Mouse (Mus musculus) lung, embryonic 14.5 days (tissue): ENCODE data around the gene Hoga1. TPM values are rescaled to one million over a fixed set of nuclear protein-coding genes. Genes with fewer than 3 reads are reported as not detected.

ENCODE experiments used
- ATAC-seq: fragments of 200-750 bp; cut with Nextera tagmentation; 2 replicates; pipeline ENCODE4 v1.8.0; 2017; ENCODE audit warnings: mild to moderate bottlenecking, moderate TSS enrichment, moderate library complexity; ENCODE audit not compliant: insufficient read depth
- DNase-seq: peaks from one replicate; pipeline ENCODE4 v3.0.0-alpha.2; 2015
- H3K27ac ChIP-seq: fragments of 300-500 bp; sonication (generic); 2 replicates; pipeline ENCODE4 v1.5.1; 2014; ENCODE audit warnings: low read depth, mild to moderate bottlenecking, moderate library complexity
- H3K27me3 ChIP-seq: fragments of 300-500 bp; sonication (generic); 2 replicates; pipeline ENCODE4 v1.6.1; 2014; ENCODE audit warnings: low read length, control low read depth; ENCODE audit not compliant: insufficient read depth
- H3K36me3 ChIP-seq: fragments of 300-500 bp; sonication (generic); 2 replicates; pipeline ENCODE4 v1.6.1; 2014; ENCODE audit warnings: control low read depth; ENCODE audit not compliant: insufficient read depth
- H3K4me1 ChIP-seq: fragments of 300-500 bp; sonication (generic); 2 replicates; pipeline ENCODE4 v1.6.1; 2014; ENCODE audit warnings: antibody characterized with exemption, control low read depth; ENCODE audit not compliant: insufficient read depth
- H3K4me2 ChIP-seq: fragments of 300-500 bp; sonication (generic); 2 replicates; pipeline ENCODE4 v1.6.1; 2014; ENCODE audit warnings: mild to moderate bottlenecking
- H3K4me3 ChIP-seq: fragments of 300-500 bp; sonication (generic); 2 replicates; pipeline ENCODE4 v1.5.1; 2014; ENCODE audit warnings: low read depth, low read length
- H3K9ac ChIP-seq: fragments of 300-500 bp; sonication (generic); 2 replicates; pipeline ENCODE4 v1.6.1; 2014
- H3K9me3 ChIP-seq: fragments of 300-500 bp; sonication (generic); 2 replicates; pipeline ENCODE4 v1.6.1; 2016; ENCODE audit warnings: low read depth, low read length, control low read depth
- CTCF ChIP-seq: IDR thresholded peaks from 2 replicates; pipeline ENCODE4 v1.5.1; 2016; ENCODE audit warnings: antibody characterized with exemption, low read depth
- WGBS: fragments of 180-500 bp; shearing (Covaris S2); extraction: QIAGEN DNeasy Blood & Tissue Kit; methylation state at CpG from one replicate; pipeline ENCODE4 v1.1.7; 2014; 5-methylcytosine and 5-hydroxymethylcytosine counted together
- polyA plus RNA-seq: library from polyadenylated mRNA; unstranded; fragments of >200 nt; fragmentation: Nextera tagmentation; extraction: Ambion mirVana; gene quantifications from 2 replicates; pipeline ENCODE4 v1.2.1, GENCODE M21; 2014

Hoga1 gene
- polyA plus RNA-seq, 1 experiment from 2014 or later: 1.2 TPM

GRCm38 (mm10) chr19:42069241-42069525 lies 23.8 kb downstream of the Hoga1 start:
- Histone ChIP-seq H3K27ac (no peak overlapping the region), H3K27me3 (no peaks in the 10 kb centered on the region), H3K9me3 (no peaks in the 10 kb centered on the region), H3K9ac (no peak overlapping the region), H3K4me3 (no peak overlapping the region), H3K4me1 (no peaks in the 10 kb centered on the region), H3K4me2 (no peak overlapping the region), H3K36me3 (no peaks in the 10 kb centered on the region)
- WGBS: 52% methylated on average over 6 of the region's 6 CpGs
- peak; percentile 62 for DNase-seq
- no peak for ATAC-seq
- TF ChIP-seq CTCF: peak; percentile 65

- Histone ChIP-seq H3K9ac (no peak overlapping the region), H3K4me1 (no peaks in the 10 kb centered on the region), H3K9me3 (no peaks in the 10 kb centered on the region), H3K27me3 (no peaks in the 10 kb centered on the region), H3K4me3 (no peak overlapping the region), H3K36me3 (peaks cover 9% of the 10 kb centered on the region; the same call in 1 of the 2 replicates), H3K4me2 (no peak overlapping the region), H3K27ac (no peak overlapping the region)
- WGBS: 61% methylated on average over 7 of the region's 7 CpGs
- DNase-seq (peak; percentile 59), ATAC-seq (no peak)
- TF ChIP-seq CTCF: peak; percentile 47
Measured at GRCm38 (mm10) chr19:42071221-42071620, 25.8 kb downstream of the Hoga1 start.

DNA sequence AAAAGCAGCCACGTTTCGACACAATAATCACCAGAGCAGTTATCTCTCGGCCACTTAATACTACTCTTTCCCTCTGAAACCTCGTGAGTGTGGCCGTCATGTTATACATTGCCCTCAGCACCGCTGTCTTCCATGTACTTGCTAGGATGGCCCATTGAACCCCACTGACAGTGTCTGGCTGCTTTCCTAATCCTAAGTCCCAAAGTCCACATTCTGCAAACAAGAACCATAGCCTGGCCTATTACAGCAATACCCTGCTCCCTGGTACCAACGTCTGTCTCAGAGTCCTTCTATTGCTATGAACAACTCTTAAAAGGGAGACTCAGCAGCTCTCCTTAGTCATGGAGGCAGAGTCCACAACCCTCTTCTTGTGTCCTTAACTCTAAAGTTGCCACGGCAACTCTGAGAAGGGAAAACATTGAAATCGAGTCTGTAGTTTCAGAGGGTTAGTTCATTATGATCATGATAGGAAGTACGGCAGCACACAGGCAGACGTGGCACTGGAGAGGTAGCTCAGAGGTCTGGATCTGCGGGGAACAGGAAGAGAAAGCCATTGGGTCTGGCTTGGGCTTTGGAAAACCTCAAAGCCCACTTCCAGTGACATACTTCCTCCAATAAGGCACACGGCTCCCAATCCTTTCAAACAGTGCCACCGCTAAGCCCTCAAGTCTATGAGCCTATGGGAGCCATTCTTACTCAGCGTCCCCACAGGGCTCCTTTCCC lies 26.6 kb downstream of the Hoga1 start:
- H3K9ac ChIP-seq: no peak overlapping the region

GRCm38 (mm10) chr19:42072802-42073201 lies 27.4 kb downstream of the Hoga1 start:
- DNase-seq (no peak), ATAC-seq (no peak)
- peak; percentile 20; the same call in 1 of the 2 replicates for TF ChIP-seq CTCF
- no peaks in the 10 kb centered on the region for H3K27me3 ChIP-seq
- no peak overlapping the region for H3K27ac ChIP-seq
- no peak overlapping the region for H3K4me3 ChIP-seq
- peaks cover 13% of the 10 kb centered on the region for H3K36me3 ChIP-seq
- H3K9ac ChIP-seq: no peak overlapping the region
- no peaks in the 10 kb centered on the region for H3K4me1 ChIP-seq
- H3K4me2 ChIP-seq: no peak overlapping the region
- 73% methylated on average over 7 of the region's 7 CpGs for WGBS
- no peaks in the 10 kb centered on the region for H3K9me3 ChIP-seq

More for the DNA sequence above, 26.6 kb downstream of the Hoga1 start:
- Histone ChIP-seq H3K4me2 (no peak overlapping the region), H3K9me3 (no peaks in the 10 kb centered on the region), H3K27ac (no peak overlapping the region), H3K4me3 (no peak overlapping the region), H3K27me3 (no peaks in the 10 kb centered on the region), H3K36me3 (peaks cover 13% of the 10 kb centered on the region), H3K4me1 (no peaks in the 10 kb centered on the region)
- WGBS: 74% methylated on average over 15 of the region's 15 CpGs
- no peak for ATAC-seq
- DNase-seq: no peak
- no peak for TF ChIP-seq CTCF

GRCm38 (mm10) chr19:42075051-42075450 lies 29.6 kb downstream of the Hoga1 start:
- Histone ChIP-seq H3K27me3 (no peaks in the 10 kb centered on the region), H3K9ac (no peak overlapping the region), H3K4me3 (no peak overlapping the region), H3K27ac (no peak overlapping the region), H3K4me2 (no peak overlapping the region), H3K4me1 (no peaks in the 10 kb centered on the region), H3K9me3 (no peaks in the 10 kb centered on the region), H3K36me3 (peaks cover 13% of the 10 kb centered on the region)
- no peak for ATAC-seq
- TF ChIP-seq CTCF: no peak
- WGBS: 84% methylated on average over 2 of the region's 2 CpGs
- DNase-seq: no peak

DNA sequence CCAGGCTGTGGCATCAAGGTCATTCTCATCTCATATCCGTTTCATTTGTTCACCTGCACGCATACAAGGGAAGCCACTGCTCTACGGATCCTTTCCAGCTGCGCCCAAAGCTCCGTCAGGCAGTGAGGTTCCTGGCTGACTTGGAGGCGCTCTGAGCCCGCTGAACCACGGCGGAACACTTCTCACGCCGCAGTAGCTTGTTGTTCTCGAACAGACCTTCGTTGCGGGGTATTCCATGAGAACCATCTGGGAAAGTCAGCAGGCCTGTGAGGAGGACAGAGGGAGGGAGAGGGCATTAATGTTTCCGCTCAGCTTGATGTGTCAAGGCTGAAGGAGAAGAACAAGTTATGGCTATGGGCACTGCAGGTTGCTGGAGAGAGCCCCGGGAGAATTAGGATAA lies 30.6 kb downstream of the Hoga1 start:
- ATAC-seq: no peak
- H3K36me3 ChIP-seq: peaks cover 13% of the 10 kb centered on the region
- no peaks in the 10 kb centered on the region for H3K4me1 ChIP-seq
- no peak overlapping the region for H3K4me2 ChIP-seq
- H3K9me3 ChIP-seq: no peaks in the 10 kb centered on the region
- no peak for TF ChIP-seq CTCF
- H3K27me3 ChIP-seq: no peaks in the 10 kb centered on the region
- H3K9ac ChIP-seq: no peak overlapping the region
- no peak overlapping the region for H3K27ac ChIP-seq
- H3K4me3 ChIP-seq: no peak overlapping the region
- DNase-seq: no peak
- WGBS: 86% methylated on average over 16 of the region's 16 CpGs

DNA sequence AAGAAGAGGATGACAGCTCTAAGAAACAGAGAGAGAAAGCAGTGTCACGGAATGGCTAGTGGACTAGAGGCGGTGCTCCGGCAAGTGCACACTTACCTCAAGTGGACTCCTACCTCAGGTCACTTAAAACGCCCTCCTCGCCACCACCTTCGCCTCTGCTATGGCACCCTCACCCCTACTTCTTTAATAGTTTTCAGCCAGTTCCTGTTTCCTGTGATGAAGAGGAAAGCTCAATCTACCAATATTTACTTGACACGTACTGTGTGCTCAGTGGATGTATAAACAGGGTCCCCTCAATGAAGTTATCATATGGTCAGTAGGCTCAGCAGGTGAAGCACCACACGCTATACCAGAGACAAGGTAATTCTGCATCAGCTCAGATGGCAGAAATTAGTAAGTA lies 33.2 kb downstream of the Hoga1 start:
- no peak overlapping the region for H3K9ac ChIP-seq
- no peak overlapping the region for H3K27ac ChIP-seq
- H3K9me3 ChIP-seq: no peaks in the 10 kb centered on the region
- no peak overlapping the region for H3K4me3 ChIP-seq
- no peak overlapping the region for H3K4me2 ChIP-seq
- TF ChIP-seq CTCF: no peak
- no peak for ATAC-seq
- peaks cover 13% of the 10 kb centered on the region for H3K36me3 ChIP-seq
- H3K27me3 ChIP-seq: no peaks in the 10 kb centered on the region
- no peaks in the 10 kb centered on the region for H3K4me1 ChIP-seq
- 88% methylated on average over 8 of the region's 8 CpGs for WGBS
- no peak for DNase-seq

- H3K4me3 ChIP-seq: no peak overlapping the region
- no peaks in the 10 kb centered on the region for H3K27me3 ChIP-seq
- DNase-seq (no peak), ATAC-seq (no peak)
- H3K27ac ChIP-seq: no peak overlapping the region
- H3K9me3 ChIP-seq: no peaks in the 10 kb centered on the region
- no peak for TF ChIP-seq CTCF
- no peak overlapping the region for H3K4me2 ChIP-seq
- H3K36me3 ChIP-seq: peaks cover 13% of the 10 kb centered on the region
- no peaks in the 10 kb centered on the region for H3K4me1 ChIP-seq
- no peak overlapping the region for H3K9ac ChIP-seq
- WGBS: 93% methylated on average over 12 of the region's 12 CpGs
Measured at GRCm38 (mm10) chr19:42079006-42079405, 33.6 kb downstream of the Hoga1 start.
